Mouse (Mus musculus) kidney, embryonic 15.5 days (tissue): Measurements from ENCODE around the gene Dock7. TPM values are rescaled to one million over a fixed set of nuclear protein-coding genes. Genes with fewer than 3 reads are reported as not detected.

Source experiments
- polyA plus RNA-seq: library from polyadenylated mRNA; unstranded; fragments of >200 nt; fragmentation: Nextera tagmentation; extraction: Ambion mirVana; gene quantifications from 2 replicates; pipeline ENCODE4 v1.2.1, GENCODE M21; 2015

Dock7 gene
- polyA plus RNA-seq, 1 experiment from 2014 or later = 60.1 TPM

Other genes starting within 250 kb of the Dock7 start
- gene Usp1, start 197.1 kb downstream of the Dock7 start, polyA plus RNA-seq = 90.5 and 108 TPM in 2 replicates
- 2.2 and 3.8 TPM in 2 replicates for gene Angptl3, start 90.0 kb downstream of the Dock7 start, polyA plus RNA-seq
- 13.4 and 14.1 TPM in 2 replicates for gene Atg4c, start 73.0 kb upstream of the Dock7 start, polyA plus RNA-seq
- gene Gm12689, start 175.0 kb upstream of the Dock7 start, polyA plus RNA-seq = 0.19 and 0.38 TPM in 2 replicates